Mouse (Mus musculus) kidney, adult 9 months (tissue): ENCODE data around the gene Aida.
"Not testable (repeated sequence)": the region's sequence is repeated elsewhere in the genome, so short reads cannot be mapped to it uniquely, and the experiment has no call there.

Experiments
- DNase-seq: peaks from one replicate; pipeline ENCODE4 v3.0.0; 2022

The Aida gene

DNA sequence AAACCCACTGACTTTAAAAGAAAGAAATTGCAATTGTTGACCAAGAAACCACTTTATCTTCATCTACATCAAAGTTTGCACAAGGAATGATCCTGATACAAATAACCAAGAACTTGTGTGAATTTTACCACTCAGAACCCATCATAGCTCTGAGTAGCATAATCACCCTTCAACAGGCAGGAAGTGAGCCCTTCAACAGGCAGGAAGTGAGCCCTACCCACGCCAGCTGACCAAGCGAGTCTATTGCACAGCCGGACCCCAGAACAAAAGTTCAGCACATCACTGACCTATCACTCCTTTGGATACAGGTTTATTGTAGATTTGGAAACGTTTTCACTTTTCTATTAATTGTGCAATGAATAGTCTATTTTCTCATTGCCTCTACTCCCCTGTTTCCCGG, 26.1 kb downstream of the Aida start:
- DNase-seq: not testable (repeated sequence)

DNA sequence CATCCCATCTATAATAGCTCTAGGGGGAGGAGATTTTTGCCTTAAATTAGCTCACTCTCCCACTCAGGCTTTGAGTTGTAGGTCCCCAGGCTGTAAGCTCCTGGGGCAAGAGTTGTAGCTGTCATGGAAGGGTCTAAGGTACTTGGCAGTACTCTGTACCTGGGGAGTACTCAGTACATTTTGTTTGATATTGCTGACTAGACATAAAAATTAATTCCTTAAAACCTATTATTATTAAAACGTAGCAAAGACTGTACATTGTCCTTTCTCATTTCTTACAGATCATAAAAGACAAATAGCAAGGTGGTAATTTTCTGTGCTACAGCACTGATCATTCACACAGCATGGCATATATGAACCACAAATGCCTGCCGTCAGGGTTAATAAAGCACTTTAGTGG, 27.5 kb downstream of the Aida start:
- DNase-seq: no peak

DNA sequence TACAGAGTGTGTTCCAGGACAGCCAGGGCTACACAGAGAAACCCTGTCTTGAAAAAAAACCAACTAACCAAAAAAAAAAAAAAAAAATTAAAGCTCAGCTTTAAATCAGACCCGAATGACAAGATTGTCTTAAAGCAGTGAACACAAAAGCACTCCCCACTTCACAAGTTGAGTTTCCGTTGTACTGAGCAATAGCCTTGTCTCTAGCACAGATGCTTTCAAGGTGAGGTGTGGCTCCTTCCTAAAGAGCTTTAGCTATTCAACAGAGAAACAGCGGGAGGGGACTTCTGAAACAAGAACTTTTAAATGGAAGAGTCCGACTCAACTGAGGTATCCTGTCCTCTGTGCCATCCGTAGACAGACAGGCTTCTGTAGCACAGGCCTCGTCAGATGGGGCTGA, 28.0 kb downstream of the Aida start:
- DNase-seq: no peak

DNA sequence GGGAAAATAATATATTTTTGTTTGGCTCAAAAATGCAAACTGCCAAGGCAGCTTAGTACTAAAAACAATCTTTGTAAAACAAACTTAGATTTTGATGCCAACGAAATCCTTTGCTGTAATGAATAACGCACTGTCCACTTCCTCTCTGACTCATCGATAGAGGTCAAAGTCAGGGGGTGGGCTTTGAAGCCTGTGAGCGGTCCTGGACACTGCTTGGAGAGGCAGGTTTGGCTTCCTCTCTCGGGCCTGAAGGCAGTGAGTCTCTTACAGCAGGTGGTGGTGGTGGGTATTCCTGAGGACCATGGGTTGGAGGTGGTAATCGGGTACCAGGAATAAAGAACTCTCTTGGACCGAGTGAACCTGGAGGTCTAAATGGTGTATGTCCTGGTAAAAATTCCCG, 30.8 kb downstream of the Aida start:
- no peak for DNase-seq

DNA sequence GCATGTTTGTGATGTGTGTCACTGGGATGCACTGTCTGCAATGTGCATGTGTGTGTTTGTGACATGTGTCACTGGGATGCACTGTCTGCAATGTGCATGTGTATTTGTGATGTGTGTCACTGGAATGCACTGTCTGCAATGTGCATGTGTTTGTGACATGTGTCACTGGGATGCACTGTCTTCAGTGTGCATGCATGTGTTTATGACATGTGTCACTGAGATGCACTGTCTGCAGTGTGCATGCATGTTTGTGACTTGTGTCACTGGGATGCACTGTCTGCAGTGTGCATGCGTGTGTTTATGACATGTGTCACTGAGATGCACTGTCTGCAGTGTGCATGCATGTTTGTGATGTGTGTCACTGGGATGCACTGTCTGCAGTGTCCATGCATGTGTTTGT, 46.5 kb downstream of the Aida start:
- DNase-seq: not testable (repeated sequence)

DNA sequence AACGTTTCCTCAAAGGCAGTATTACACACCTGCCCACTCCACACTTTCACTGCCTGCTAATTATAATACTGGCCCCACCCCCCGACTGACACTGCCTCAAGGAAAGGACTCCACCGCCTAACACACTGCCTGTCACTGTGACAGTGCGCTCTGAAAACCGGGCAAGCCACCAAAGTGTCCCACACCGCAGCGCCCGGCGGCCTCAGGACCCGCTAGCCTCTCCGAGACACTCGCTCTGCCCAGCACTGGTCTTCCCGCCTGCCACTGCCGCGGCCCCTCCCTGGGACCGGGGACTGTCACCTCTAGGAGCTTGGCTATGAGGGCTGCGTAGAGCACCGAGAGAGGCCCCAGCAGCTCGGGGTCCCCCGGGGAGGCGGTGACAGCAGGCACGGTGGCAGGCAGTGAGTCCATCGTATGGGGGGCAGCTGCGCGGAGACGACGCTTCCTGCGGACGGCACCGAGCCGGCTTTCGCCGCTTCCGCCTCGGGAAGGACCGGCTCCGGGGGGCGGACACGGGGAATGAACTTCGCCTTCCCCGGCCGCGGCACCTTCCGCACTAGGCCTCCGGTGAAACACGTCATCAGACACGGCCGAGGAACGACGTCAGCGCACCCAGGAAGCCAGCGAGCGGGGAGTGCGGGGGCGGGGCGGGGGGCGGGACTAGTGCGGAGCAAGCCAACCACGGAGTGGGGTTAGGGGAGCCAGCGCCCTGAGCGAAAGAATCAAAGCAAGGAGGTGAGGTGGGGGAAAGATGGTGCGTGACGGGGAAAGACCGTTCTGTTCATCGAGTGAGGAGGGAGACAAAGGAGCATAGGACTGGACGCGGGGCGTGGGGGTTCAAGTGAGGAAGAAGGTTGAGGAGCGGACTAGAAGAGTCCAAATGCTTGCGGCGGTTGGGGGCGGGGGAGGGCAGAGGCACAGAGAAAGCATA, 48.8 kb downstream of the Aida start:
- peak; percentile 89 for DNase-seq

DNA sequence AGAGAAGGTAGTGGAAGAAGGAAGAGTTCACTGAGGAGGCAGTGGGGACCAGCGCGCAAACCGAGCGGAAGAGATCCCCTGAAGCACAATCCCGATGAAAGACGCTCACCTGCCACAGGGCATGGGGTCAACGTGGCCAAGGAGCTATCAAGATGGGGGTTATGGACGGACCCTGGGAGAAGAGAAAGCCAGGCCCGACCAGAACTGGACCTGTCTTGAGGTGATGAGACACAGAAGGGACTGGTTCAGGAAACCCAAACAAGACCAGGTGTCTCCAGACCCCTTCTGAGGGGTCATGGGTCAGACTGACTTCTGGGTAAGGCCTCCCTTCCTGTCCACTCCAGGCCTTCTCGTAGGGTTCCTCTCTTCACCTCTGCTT, 49.4 kb downstream of the Aida start:
- DNase-seq: no peak

DNA sequence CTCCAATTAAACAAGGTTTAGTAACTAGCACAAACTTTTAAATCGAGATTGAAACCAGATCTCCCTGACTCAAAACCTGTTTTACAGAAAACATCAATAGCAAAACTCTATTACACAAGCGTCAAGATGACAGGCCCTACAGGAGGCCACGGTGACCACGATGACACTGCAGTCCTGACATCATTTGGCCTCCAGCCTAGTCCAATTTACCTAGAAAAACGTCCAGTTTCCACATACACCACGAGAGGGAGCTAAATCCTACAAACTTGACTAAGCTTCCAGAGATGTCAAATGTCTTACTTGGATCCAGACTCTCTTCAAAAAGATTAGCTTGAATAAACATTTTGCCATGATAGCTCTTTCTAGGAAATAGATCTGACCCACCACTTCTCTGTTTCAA, 53.5 kb downstream of the Aida start:
- peak; percentile 77 for DNase-seq

DNA sequence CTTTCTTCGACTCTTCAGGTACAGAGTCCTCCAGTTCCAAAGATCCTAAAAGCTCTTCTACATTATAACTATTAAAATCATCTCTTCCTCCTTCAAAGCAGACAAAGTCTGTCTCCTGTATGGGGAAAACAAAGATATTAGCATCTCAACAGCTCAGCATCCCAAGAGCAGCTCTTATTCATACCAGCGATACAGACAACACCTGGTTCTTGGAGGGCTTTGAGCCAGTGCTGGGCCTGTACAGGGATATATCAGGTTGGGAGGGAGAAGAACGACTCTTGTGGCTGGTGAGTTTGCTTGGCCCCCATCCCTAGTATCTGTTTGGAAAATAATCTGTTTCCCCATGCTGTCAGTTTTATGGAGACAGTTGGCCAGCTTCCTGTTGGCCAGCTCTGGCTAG, 62.5 kb downstream of the Aida start:
- DNase-seq: no peak

DNA sequence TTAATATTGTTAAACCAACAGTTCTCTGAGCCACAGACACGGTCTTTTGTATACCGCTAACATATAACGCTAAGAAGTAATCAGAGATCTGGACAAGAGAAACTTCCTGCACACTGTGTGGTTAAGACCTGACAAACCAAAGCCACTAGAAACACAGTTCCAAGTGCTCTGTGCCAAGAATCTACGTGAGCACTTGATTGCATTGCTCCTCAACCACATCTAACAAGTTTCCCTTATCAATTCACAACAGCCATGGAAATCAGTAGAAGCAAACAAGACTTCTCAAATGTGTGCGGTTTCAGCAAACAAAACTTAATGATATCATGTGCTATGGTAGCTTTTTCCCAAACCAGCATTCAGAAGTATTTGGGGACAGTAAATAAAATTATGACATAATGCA, 65.9 kb downstream of the Aida start:
- no peak for DNase-seq

DNA sequence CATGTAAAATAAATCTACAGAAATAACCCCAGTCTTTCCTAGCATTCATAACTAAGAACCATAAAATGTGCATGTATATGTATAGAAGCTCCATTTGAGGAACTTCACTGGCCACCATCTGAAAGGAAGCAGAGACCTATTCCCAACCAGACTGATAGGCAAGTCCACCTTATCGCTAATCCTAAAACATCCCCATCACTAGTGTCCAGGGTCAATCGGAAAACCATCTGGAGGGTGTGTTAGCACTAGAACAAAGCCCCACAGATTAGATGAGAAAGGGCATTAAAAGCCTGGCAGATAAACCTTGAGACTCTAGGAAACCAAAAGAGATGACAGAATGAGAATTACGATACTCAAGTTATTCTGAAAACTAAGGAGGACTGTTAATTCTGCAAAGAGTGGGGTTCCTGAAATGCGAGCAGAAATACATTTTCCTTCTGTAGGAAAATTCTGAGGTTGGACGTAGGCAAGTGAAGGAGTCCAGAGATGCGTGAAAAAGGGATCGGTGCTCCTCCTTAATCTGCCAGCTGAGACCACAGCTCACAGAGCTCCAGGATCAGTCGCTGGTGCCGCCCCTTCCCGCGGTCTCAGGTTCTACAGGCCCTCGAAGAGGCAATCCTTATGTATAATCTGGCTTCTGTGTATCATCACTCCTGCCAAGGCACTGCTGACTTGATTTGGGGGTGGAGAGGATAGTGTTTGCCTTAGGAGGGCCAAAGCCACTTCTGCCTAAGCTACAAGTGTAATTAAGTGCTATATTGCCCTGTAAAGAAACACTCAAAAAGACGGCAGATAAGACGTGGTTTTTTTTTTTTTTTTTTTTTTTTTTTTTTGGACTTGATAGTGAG, 66.6 kb downstream of the Aida start:
- DNase-seq: no peak

DNA sequence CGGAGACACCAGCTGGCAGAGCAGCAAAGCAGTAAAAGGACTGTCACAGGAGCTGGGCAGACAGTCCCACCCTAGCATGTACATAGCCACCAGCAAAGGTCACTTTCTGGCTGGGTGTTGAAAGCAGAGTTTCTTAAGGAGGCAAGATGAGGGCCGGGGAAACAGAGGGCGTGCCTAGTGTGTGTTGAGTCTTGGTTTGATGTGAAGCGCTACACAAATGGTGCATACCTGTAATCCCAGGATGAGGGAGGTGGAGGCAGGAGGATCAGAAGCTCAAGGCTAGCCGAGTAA, 67.1 kb downstream of the Aida start:
- no peak for DNase-seq

DNA sequence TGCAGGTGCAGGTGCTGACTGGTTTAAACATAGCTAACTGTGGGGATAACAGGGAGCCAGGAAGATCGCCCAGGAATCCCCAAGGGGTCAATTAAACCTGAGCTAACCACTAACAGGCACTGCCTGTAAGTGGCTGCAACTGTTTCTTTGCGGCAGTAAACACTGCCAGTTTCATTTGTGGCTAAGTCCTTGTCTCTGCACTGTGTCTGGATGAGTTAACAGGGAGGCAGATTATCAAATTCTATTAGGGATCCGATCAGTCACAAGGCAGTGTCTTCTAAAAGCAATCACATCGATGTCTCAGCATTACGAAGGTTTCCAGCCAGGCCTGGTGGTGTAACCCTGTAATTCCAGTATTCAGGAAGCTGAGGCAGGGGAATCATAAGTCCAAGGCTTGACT, 70.0 kb downstream of the Aida start:
- no peak for DNase-seq

DNA sequence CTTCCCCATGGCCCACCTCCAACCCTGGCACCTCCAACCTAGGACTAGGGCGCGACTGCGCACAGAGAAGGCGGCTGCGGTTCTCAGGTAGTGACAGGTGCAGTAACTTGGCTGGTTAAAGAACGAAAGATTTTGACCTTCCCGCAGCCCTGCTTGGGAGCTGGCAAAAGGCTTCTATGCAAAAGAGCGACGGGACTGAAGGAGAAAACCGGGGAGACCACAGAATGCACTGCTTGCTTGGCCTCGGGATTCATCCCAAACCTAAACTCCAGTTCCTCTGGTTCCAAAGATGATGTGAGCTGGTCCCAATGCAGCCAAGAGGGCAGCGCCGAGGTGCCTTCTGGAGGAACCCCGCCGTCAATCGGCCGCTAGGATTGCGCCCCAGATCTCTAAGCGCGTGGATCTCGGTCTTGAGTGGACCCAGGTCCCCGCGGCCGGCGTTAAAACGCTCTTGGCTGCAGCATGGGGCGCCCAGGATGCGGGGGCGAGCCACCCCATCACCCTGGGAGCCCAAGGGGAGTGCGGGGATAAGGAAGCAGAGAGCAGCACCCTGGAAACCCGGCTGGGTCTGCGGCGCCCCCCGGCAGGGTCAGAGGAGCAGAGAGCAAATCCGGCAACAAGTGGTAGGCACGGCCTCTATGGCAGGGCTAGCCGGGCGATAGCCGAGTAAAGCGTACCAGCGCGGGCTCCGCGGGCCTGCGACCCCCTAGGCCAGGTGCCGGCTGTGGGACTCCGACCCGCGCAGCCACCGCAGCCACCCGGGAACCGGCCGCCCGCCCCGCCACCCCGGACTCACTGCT, 72.4 kb downstream of the Aida start:
- DNase-seq: no peak

DNA sequence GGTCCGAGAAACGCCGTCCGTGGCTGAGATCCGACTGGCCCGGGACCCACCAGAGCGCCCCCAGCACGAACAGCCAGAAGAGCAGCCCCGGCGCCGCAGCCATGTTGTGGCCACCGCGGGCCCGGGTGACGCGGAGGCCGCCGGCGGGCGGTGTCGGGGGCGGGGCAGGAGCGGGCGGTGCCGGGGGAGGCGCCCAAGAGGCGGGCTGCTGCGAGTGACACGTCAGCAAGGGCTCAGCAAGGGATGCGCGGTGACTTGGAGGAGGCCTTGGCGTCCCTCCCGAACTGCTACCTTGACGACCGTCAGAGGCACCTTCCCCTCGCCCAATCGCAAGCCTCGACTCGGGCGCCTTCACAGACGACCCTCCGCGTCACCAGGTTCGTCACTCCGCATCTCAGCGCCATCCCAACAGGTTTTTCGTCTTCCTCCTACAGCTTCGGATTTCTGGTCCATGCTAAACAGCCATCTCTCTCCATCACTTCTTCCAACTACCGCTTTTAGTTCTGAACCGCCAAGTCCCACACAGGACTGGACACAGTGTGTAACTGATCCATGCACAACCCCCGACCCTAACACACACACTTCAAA, 73.1 kb downstream of the Aida start, which contains the start of gene Mia3:
Mia3 (minus strand) TSS at position 127 of the 588 bp plus-strand sequence.
- peak; percentile 95 for DNase-seq

DNA sequence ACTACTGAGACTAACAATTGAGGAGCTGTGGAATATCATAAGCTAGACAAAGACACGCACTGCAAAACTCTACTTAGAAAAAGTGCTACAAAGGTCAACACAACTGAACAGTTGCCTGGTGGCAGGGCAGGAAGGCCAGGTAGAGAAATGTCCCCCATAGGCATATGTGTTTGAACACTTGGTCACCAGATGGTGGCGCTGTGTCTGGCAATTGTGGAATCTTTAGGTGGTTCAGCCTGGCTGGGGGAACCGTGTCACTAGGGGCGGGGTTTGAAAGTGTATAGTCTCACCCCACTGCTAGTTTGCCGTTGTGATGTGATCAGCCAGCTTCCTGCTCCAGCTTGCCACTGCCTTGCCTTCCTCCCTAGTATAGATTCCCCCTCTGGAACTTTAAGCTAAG, 78.3 kb downstream of the Aida start:
- DNase-seq: no peak
